Mouse (Mus musculus) T-helper 1 cell (primary cell): ENCODE data around the gene Idh3g.

Experiments used
- in situ Hi-C: fragments of 300-600 bp; cut with MboI, MseI; formaldehyde crosslinking; loops from one replicate; pipeline ENCODE4 v1.15.1; 2025; ENCODE audit warnings: high pct_unique_total_duplicates

Gene Idh3g

GRCm38 (mm10) chrX:73786364-73787224, at the start of gene Idh3g, which contains the start of gene Ssr4:
TSS of gene Idh3g (minus strand) at chrX:73786897.
TSS of gene Ssr4 (plus strand) at chrX:73787028.
- in situ Hi-C loops: no loop called here

GRCm38 (mm10) chrX:73835731-73836130, 49.0 kb upstream of the Idh3g start:
- in situ Hi-C loops: no loop called here

- in situ Hi-C loops: no loop called here
Measured at GRCm38 (mm10) chrX:73824185-73825151, 37.8 kb upstream of the Idh3g start, which contains the start of gene Pdzd4. TSS of gene Pdzd4 (minus strand) at chrX:73824969.

GRCm38 (mm10) chrX:73823747-73824146, 37.0 kb upstream of the Idh3g start:
- in situ Hi-C loops: no loop called here

- in situ Hi-C loops: no loop called here
Measured at GRCm38 (mm10) chrX:73816596-73817314, 30.1 kb upstream of the Idh3g start.

GRCm38 (mm10) chrX:73815072-73815471, 28.4 kb upstream of the Idh3g start:
- in situ Hi-C loops: no loop called here

GRCm38 (mm10) chrX:73805814-73806213, 19.1 kb upstream of the Idh3g start:
- in situ Hi-C loops: no loop called here

- in situ Hi-C loops: no loop called here
Measured at GRCm38 (mm10) chrX:73798502-73798901, 11.8 kb upstream of the Idh3g start.

GRCm38 (mm10) chrX:73797511-73797910, 10.8 kb upstream of the Idh3g start:
- in situ Hi-C loops: no loop called here

GRCm38 (mm10) chrX:73793505-73793904, 6.8 kb upstream of the Idh3g start:
- in situ Hi-C loops: loop anchor here (5.0 kb wide), 1 partner anchor 104 kb away; the partner anchor contains the start of gene L1cam

GRCm38 (mm10) chrX:73793039-73793438, 6.3 kb upstream of the Idh3g start:
- in situ Hi-C loops: loop anchor here (5.0 kb wide), 1 partner anchor 104 kb away; the partner anchor contains the start of gene L1cam

- in situ Hi-C loops: no loop called here
Measured at GRCm38 (mm10) chrX:73788501-73788900, 1.8 kb upstream of the Idh3g start.

GRCm38 (mm10) chrX:73787225-73787558, 495 bp upstream of the Idh3g start:
- in situ Hi-C loops: no loop called here

GRCm38 (mm10) chrX:73785666-73786065, 1.0 kb downstream of the Idh3g start:
- in situ Hi-C loops: no loop called here

- in situ Hi-C loops: loop anchor here (5.0 kb wide), 1 partner anchor 170 kb away; no protein-coding TSS in a partner anchor
Measured at GRCm38 (mm10) chrX:73782227-73782626, 4.5 kb downstream of the Idh3g start.

GRCm38 (mm10) chrX:73774802-73775483, 11.8 kb downstream of the Idh3g start:
- in situ Hi-C loops: no loop called here

- in situ Hi-C loops: no loop called here
Measured at GRCm38 (mm10) chrX:73774168-73774760, 12.4 kb downstream of the Idh3g start, which contains the start of gene Srpk3. TSS of gene Srpk3 (plus strand) at chrX:73774405.

GRCm38 (mm10) chrX:73767267-73767666, 19.4 kb downstream of the Idh3g start:
- in situ Hi-C loops: no loop called here

- in situ Hi-C loops: no loop called here
Measured at GRCm38 (mm10) chrX:73765311-73765710, 21.4 kb downstream of the Idh3g start.

- in situ Hi-C loops: no loop called here
Measured at GRCm38 (mm10) chrX:73758611-73759290, 27.9 kb downstream of the Idh3g start.
